ENCODE assay signal across 27 mouse cellular contexts in the genomic region with DNA sequence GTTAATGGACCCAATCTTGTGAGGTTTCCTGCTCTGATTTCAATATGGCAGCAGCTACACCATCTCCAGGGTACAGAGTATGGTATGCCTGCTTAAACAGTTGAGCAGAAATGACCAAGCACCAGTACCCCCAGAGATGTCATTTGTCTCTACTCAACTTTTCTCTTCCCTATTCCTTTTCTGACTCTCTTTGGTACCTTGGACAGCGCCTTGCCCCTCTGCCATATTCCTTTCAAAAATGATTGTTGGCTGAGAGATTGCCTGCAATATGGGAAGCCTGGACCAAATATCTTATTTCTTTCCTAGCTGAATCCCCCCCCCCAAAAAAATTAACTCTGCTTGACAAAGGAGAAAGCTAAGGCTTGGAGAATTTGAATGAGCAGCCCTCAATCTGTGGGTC.
DNase-seq lines count a peak whose midpoint lies in the region; ATAC-seq and TF ChIP-seq lines count a peak whose summit lies in the region.
"Had no signal": no experiment of that assay in that cellular context is flagged by ENCODE, and none has a peak within 500 bp of the region (broad histone marks: within the 10 kb centered on the region; RNA-seq: fewer than 3 reads in every experiment).

No protein-coding gene starts in this region.

- H3K9ac ChIP-seq in intestine, embryonic 14.5 days (ENCODE audit: low read length): no peak overlapping the region
- H3K9ac ChIP-seq in intestine, embryonic 16.5 days (ENCODE audit: low read depth, low read length): no peak overlapping the region
- H3K9ac ChIP-seq in ES-E14 (ENCODE audit: insufficient read depth, low read depth, low read length, poor library complexity, severe bottlenecking): no peak overlapping the region
- H3K9ac ChIP-seq: heart, embryonic 13.5 days; hindbrain, embryonic 14.5 days; liver, embryonic 12.5 days; midbrain, embryonic 13.5 days had no signal

- no peak overlapping the region for H3K27ac ChIP-seq in intestine, embryonic 14.5 days (ENCODE audit: low read depth)
- no peak overlapping the region for H3K27ac ChIP-seq in intestine, embryonic 16.5 days (ENCODE audit: low read length)
- H3K27ac ChIP-seq in ES-E14 (ENCODE audit: insufficient read depth, low read depth, low read length, poor library complexity, severe bottlenecking): no peak overlapping the region
- no peak overlapping the region for H3K27ac ChIP-seq in limb, embryonic 10.5 days
- H3K27ac ChIP-seq: forebrain, embryonic 10.5 days; heart, embryonic 13.5 days; hindbrain, embryonic 14.5 days; liver, embryonic 12.5 days; midbrain, embryonic 13.5 days had no signal

- DNase-seq in intestine, embryonic 14.5 days (ENCODE audit: low spot score): peak; percentile 57
- peak; percentile 17 for DNase-seq in ES-E14 (ENCODE audit: low read depth, low spot score)
- peak; percentile 49 for DNase-seq in embryo, embryonic 10.5 days (ENCODE audit: low spot score)
- peak; percentile 53 for DNase-seq in limb, embryonic 10.5 days (ENCODE audit: low spot score)
- DNase-seq in left cerebral cortex, postnatal 4 days: no peak
- no peak for DNase-seq in thymus, postnatal 25 days
- DNase-seq: B cell, adult 2 months; cerebellum, adult 11 months; cerebellum, postnatal 10 days; gastrocnemius, postnatal 14 days; heart, adult 11 months; kidney, adult 8-10 months; kidney, postnatal 25 days; layer of hippocampus, adult 9-11 months; lung, adult 2 months; lung, postnatal 36 days; right cerebral cortex, postnatal 4 days; thymus, postnatal 14 days had no signal

- ATAC-seq in intestine, embryonic 14.5 days (replicated peaks; ENCODE audit: low FRiP score, low TSS enrichment, low read depth): no peak
- ATAC-seq in intestine, embryonic 16.5 days: no peak
- ATAC-seq: forebrain, embryonic 16.5 days; inflammation-experienced regulatory T-cells, adult 6 months; liver, embryonic 12.5 days; midbrain, embryonic 13.5 days had no signal

- no peaks in the 10 kb centered on the region for H3K9me3 ChIP-seq in intestine, embryonic 14.5 days (ENCODE audit: control insufficient read depth, low read length)
- no peaks in the 10 kb centered on the region for H3K9me3 ChIP-seq in intestine, embryonic 16.5 days (ENCODE audit: control insufficient read depth, low read length)
- no peaks in the 10 kb centered on the region for H3K9me3 ChIP-seq in ES-E14 (ENCODE audit: control insufficient read depth, insufficient read depth, low read depth, low read length)
- H3K9me3 ChIP-seq in limb, embryonic 10.5 days (replicated peaks): no peaks in the 10 kb centered on the region
- H3K9me3 ChIP-seq: forebrain, embryonic 10.5 days; heart, embryonic 13.5 days; midbrain, embryonic 13.5 days had no signal

- H3K27me3 ChIP-seq in intestine, embryonic 14.5 days (replicated peaks; ENCODE audit: control insufficient read depth, insufficient read depth, low read length): no peaks in the 10 kb centered on the region
- no peaks in the 10 kb centered on the region for H3K27me3 ChIP-seq in intestine, embryonic 16.5 days (replicated peaks; ENCODE audit: control insufficient read depth, insufficient read depth, low read length)
- no peaks in the 10 kb centered on the region for H3K27me3 ChIP-seq in limb, embryonic 10.5 days (ENCODE audit: low read depth, poor library complexity, severe bottlenecking)
- H3K27me3 ChIP-seq: heart, embryonic 13.5 days; liver, embryonic 12.5 days; megakaryocyte, embryonic 14.5 days; midbrain, embryonic 13.5 days had no signal

- no peaks in the 10 kb centered on the region for H3K4me1 ChIP-seq in intestine, embryonic 14.5 days (replicated peaks; ENCODE audit: control insufficient read depth, insufficient read depth, low read length)
- no peaks in the 10 kb centered on the region for H3K4me1 ChIP-seq in intestine, embryonic 16.5 days (ENCODE audit: control insufficient read depth, insufficient read depth, low read length)
- H3K4me1 ChIP-seq in ES-E14 (ENCODE audit: control insufficient read depth in 2 of 2, insufficient read depth in 2 of 2, low read length in 2 of 2, poor library complexity in 1 of 2): no peaks in the 10 kb centered on the region
- 0 out of 2 replicates have a peak, but pooled peaks cover 2% of the 10 kb centered on the region for H3K4me1 ChIP-seq in limb, embryonic 10.5 days
- H3K4me1 ChIP-seq: forebrain, embryonic 10.5 days; heart, embryonic 13.5 days; liver, embryonic 12.5 days; megakaryocyte, embryonic 14.5 days; midbrain, embryonic 13.5 days had no signal

- intact Hi-C loops in left cerebral cortex, postnatal 4 days (cut with DNase I): no loop called here

- no peaks in the 10 kb centered on the region for H3K36me3 ChIP-seq in intestine, embryonic 14.5 days (ENCODE audit: control insufficient read depth, insufficient read depth, low read length)
- no peaks in the 10 kb centered on the region for H3K36me3 ChIP-seq in intestine, embryonic 16.5 days (ENCODE audit: control insufficient read depth, insufficient read depth, low read length)
- no peaks in the 10 kb centered on the region for H3K36me3 ChIP-seq in ES-E14 (ENCODE audit: control insufficient read depth, insufficient read depth, low read length, poor library complexity, severe bottlenecking)
- no peaks in the 10 kb centered on the region for H3K36me3 ChIP-seq in limb, embryonic 10.5 days
- H3K36me3 ChIP-seq: heart, embryonic 13.5 days; liver, embryonic 12.5 days had no signal

- H3K4me3 ChIP-seq in intestine, embryonic 14.5 days (ENCODE audit: low read depth, low read length): no peak overlapping the region
- H3K4me3 ChIP-seq in intestine, embryonic 16.5 days (ENCODE audit: low read length): no peak overlapping the region
- no peak overlapping the region for H3K4me3 ChIP-seq in ES-E14 (ENCODE audit: insufficient read depth in 1 of 2, low read depth in 1 of 2, low read length in 2 of 2, poor library complexity in 1 of 2, severe bottlenecking in 1 of 2)
- H3K4me3 ChIP-seq in limb, embryonic 10.5 days: no peak overlapping the region
- H3K4me3 ChIP-seq: forebrain, embryonic 10.5 days; heart, embryonic 13.5 days; liver, embryonic 12.5 days; megakaryocyte, embryonic 14.5 days; midbrain, embryonic 13.5 days had no signal

- no peak overlapping the region for H3K4me2 ChIP-seq in intestine, embryonic 14.5 days (ENCODE audit: low read length)
- H3K4me2 ChIP-seq in intestine, embryonic 16.5 days (ENCODE audit: low read depth, low read length): no peak overlapping the region
- H3K4me2 ChIP-seq: heart, embryonic 13.5 days; hindbrain, embryonic 14.5 days; liver, embryonic 12.5 days; midbrain, embryonic 13.5 days had no signal

- 70% methylated on average over 1 of the region's 1 CpGs for WGBS in intestine, embryonic 14.5 days
- 71% methylated on average over 1 of the region's 1 CpGs for WGBS in intestine, embryonic 16.5 days
- WGBS in limb, embryonic 10.5 days: 69% methylated on average over 1 of the region's 1 CpGs

- in situ Hi-C loops in ES-E14 (cut with MboI; ENCODE audit: low sequenced_read_pairs in 2 of 2, unreplicated experiment in 2 of 2): no loop called here

TF ChIP-seq in ES-E14, 5 proteins besides CTCF, POLR2A, EP300 and RAD21:
- no peak for TF ChIP-seq ZNF384 (IDR thresholded peaks at IDR 0.05; ENCODE audit: low read depth, low read length)
- TF ChIP-seq MAFK (IDR thresholded peaks at IDR 0.05; ENCODE audit: insufficient read depth, low read depth, low read length): no peak
- no peak for TF ChIP-seq CHD2 (IDR thresholded peaks at IDR 0.05; ENCODE audit: low read depth, low read length)
- no peak for TF ChIP-seq ZC3H11A (IDR thresholded peaks at IDR 0.05; ENCODE audit: borderline replicate concordance, low read depth, low read length)
- TF ChIP-seq HCFC1 (IDR thresholded peaks at IDR 0.05; ENCODE audit: borderline replicate concordance, insufficient read depth, low read length): no peak

Comparison
In these comparisons a context has a peak if more than half of its experiments do, and no peak if none do; other contexts are left out.
1. DNase-seq: peak in intestine, embryonic 14.5 days (single experiment), ES-E14 (single experiment), embryo, embryonic 10.5 days (single experiment) and limb, embryonic 10.5 days (single experiment); none in left cerebral cortex, postnatal 4 days (single experiment) and thymus, postnatal 25 days (single experiment).